Mouse (Mus musculus) MEL (cell line): ENCODE measurements around the gene Jag2. TPM values are rescaled to one million over a fixed set of nuclear protein-coding genes. Genes with fewer than 3 reads are reported as not detected.

Source experiments
- DNase-seq: peaks from one replicate; pipeline ENCODE4 v3.0.0; 2011; ENCODE audit warnings: low read depth, low spot score
- H3K27ac ChIP-seq: 2 replicates; pipeline ENCODE4 v1.5.1; 2012; ENCODE audit warnings: low read depth, mild to moderate bottlenecking, control low read depth, low read length, moderate library complexity; ENCODE audit not compliant: control insufficient read depth
- H3K27me3 ChIP-seq, 2 experiments: fragments of 150-350 bp in 1 of 2; sonication (generic) in 1 of 2; 2 replicates each; pipeline ENCODE4 v1.6.1; 2012; ENCODE audit warnings: low read length in 2 of 2, mild to moderate bottlenecking in 2 of 2, improper control_type of control experiment in 1 of 2, moderate library complexity in 1 of 2; ENCODE audit not compliant: insufficient read depth in 2 of 2, control insufficient read depth in 1 of 2
- H3K36me3 ChIP-seq, 2 experiments: 2 replicates each; pipeline ENCODE4 v1.6.1; 2012 to 2014; ENCODE audit warnings: low read length in 2 of 2, improper control_type of control experiment in 1 of 2, inconsistent platforms in 1 of 2, mild to moderate bottlenecking in 1 of 2; ENCODE audit not compliant: insufficient read depth in 2 of 2, control insufficient read depth in 1 of 2
- H3K4me1 ChIP-seq, 2 experiments: fragments of 150-350 bp in 1 of 2; sonication (generic) in 1 of 2; 2 replicates each; pipeline ENCODE4 v1.6.1; 2012; ENCODE audit warnings: low read length in 2 of 2, improper control_type of control experiment in 1 of 2, mild to moderate bottlenecking in 1 of 2; ENCODE audit not compliant: insufficient read depth in 2 of 2, control insufficient read depth in 1 of 2
- H3K4me3 ChIP-seq, 2 experiments: fragments of 150-350 bp in 1 of 2; sonication (generic) in 1 of 2; 2 replicates each; pipeline ENCODE4 v1.5.1; 2012; ENCODE audit warnings: low read depth in 2 of 2, low read length in 2 of 2, mild to moderate bottlenecking in 2 of 2, moderate library complexity in 2 of 2, control low read depth in 1 of 2, improper control_type of control experiment in 1 of 2; ENCODE audit not compliant: control insufficient read depth in 1 of 2, insufficient read depth in 1 of 2
- H3K79me2 ChIP-seq: 2 replicates; pipeline ENCODE4 v1.6.1; 2012; ENCODE audit warnings: mild to moderate bottlenecking, low read length, moderate library complexity; ENCODE audit not compliant: control insufficient read depth, poor library complexity, insufficient read depth
- H3K9ac ChIP-seq: 2 replicates; pipeline ENCODE4 v1.6.1; 2012; ENCODE audit warnings: low read depth, mild to moderate bottlenecking, control low read depth, low read length, moderate library complexity; ENCODE audit not compliant: control insufficient read depth, poor library complexity, severe bottlenecking
- H3K9me3 ChIP-seq: fragments of 150-350 bp; sonication (generic); replicated peaks from 2 replicates; pipeline ENCODE4 v1.6.1; 2012; ENCODE audit warnings: mild to moderate bottlenecking, low read length, improper control_type of control experiment, moderate library complexity; ENCODE audit not compliant: insufficient read depth
- BHLHE40 ChIP-seq: IDR thresholded peaks from 2 replicates; pipeline ENCODE4 v1.6.1; 2012; ENCODE audit warnings: low read depth, mild to moderate bottlenecking, inconsistent platforms, low read length, improper control_type of control experiment, borderline replicate concordance
- CHD1 ChIP-seq: IDR thresholded peaks from 2 replicates; pipeline ENCODE4 v1.6.1; 2012; ENCODE audit warnings: low read depth, mild to moderate bottlenecking, inconsistent platforms, low read length, improper control_type of control experiment
- CTCF ChIP-seq, 3 experiments: IDR thresholded peaks in 2 of 3; conservative IDR thresholded peaks in 1 of 3; 2 replicates each; pipeline ENCODE4 v1.5.1; 2011 to 2012; ENCODE audit warnings: low read length in 3 of 3, low read depth in 2 of 3, mild to moderate bottlenecking in 2 of 3, improper control_type of control experiment in 1 of 3, inconsistent platforms in 1 of 3, mixed read lengths in 1 of 3, moderate library complexity in 1 of 3; ENCODE audit not compliant: control insufficient read depth in 1 of 3, insufficient read depth in 1 of 3, poor library complexity in 1 of 3, severe bottlenecking in 1 of 3
- E2F4 ChIP-seq: IDR thresholded peaks from 2 replicates; pipeline ENCODE4 v1.6.1; 2011; ENCODE audit warnings: low read depth, low read length, improper control_type of control experiment, borderline replicate concordance
- ELF1 ChIP-seq: IDR thresholded peaks from 2 replicates; pipeline ENCODE4 v1.6.1; 2014; ENCODE audit warnings: low read depth, mild to moderate bottlenecking, inconsistent platforms, low read length, improper control_type of control experiment, moderate library complexity
- EP300 ChIP-seq, 2 experiments: IDR thresholded peaks; 2 replicates each; pipeline ENCODE4 v1.6.1; 2011; ENCODE audit warnings: improper control_type of control experiment in 2 of 2, low read length in 2 of 2, low read depth in 1 of 2, mild to moderate bottlenecking in 1 of 2
- ETS1 ChIP-seq: IDR thresholded peaks from 2 replicates; pipeline ENCODE4 v1.6.1; 2012; ENCODE audit warnings: low read depth, mild to moderate bottlenecking, inconsistent platforms, low read length, improper control_type of control experiment, moderate library complexity
- GABPA ChIP-seq: IDR thresholded peaks from 2 replicates; pipeline ENCODE4 v1.6.1; 2012; ENCODE audit warnings: low read depth, mild to moderate bottlenecking, inconsistent platforms, low read length, improper control_type of control experiment, moderate library complexity
- GATA1 ChIP-seq: IDR thresholded peaks from 2 replicates; pipeline ENCODE4 v1.6.1; 2011; ENCODE audit warnings: low read depth, low read length, improper control_type of control experiment
- HCFC1 ChIP-seq: IDR thresholded peaks from 2 replicates; pipeline ENCODE4 v1.6.1; 2012; ENCODE audit warnings: low read depth, mild to moderate bottlenecking, inconsistent platforms, low read length, improper control_type of control experiment, moderate library complexity
- JUND ChIP-seq: IDR thresholded peaks from 2 replicates; pipeline ENCODE4 v1.6.1; 2011; ENCODE audit warnings: low read depth, mild to moderate bottlenecking, improper control_type of control experiment, low read length
- KAT2A ChIP-seq: conservative IDR thresholded peaks from 2 replicates; pipeline ENCODE4 v1.6.1; 2012; ENCODE audit warnings: low read depth, low read length, improper control_type of control experiment, inconsistent platforms
- MAX ChIP-seq: IDR thresholded peaks from 2 replicates; pipeline ENCODE4 v1.6.1; 2011; ENCODE audit warnings: low read length, improper control_type of control experiment
- MAZ ChIP-seq: IDR thresholded peaks from 2 replicates; pipeline ENCODE4 v1.6.1; 2012; ENCODE audit warnings: low read depth, mild to moderate bottlenecking, inconsistent platforms, low read length, improper control_type of control experiment
- MXI1 ChIP-seq: IDR thresholded peaks from 2 replicates; pipeline ENCODE4 v1.6.1; 2011; ENCODE audit warnings: mild to moderate bottlenecking, low read depth, low read length, improper control_type of control experiment
- MYB ChIP-seq: IDR thresholded peaks from 2 replicates; pipeline ENCODE4 v1.6.1; 2011; ENCODE audit warnings: mild to moderate bottlenecking, low read depth, low read length, improper control_type of control experiment
- MYC ChIP-seq: IDR thresholded peaks from 2 replicates; pipeline ENCODE4 v1.6.1; 2011; ENCODE audit warnings: low read depth, mild to moderate bottlenecking, low read length, improper control_type of control experiment, moderate library complexity
- NELFE ChIP-seq: IDR thresholded peaks from 2 replicates; pipeline ENCODE4 v1.6.1; 2011; ENCODE audit warnings: low read depth, low read length, improper control_type of control experiment
- NRF1 ChIP-seq: IDR thresholded peaks from 2 replicates; pipeline ENCODE4 v1.6.1; 2014; ENCODE audit warnings: low read depth, mild to moderate bottlenecking, inconsistent platforms, low read length, improper control_type of control experiment, moderate library complexity; ENCODE audit not compliant: poor library complexity, insufficient read depth, severe bottlenecking
- POLR2A ChIP-seq, 2 experiments: IDR thresholded peaks; 2 replicates each; pipeline ENCODE4 v1.6.1; 2011 to 2012; ENCODE audit warnings: low read length in 2 of 2, mild to moderate bottlenecking in 2 of 2, control low read depth in 1 of 2, improper control_type of control experiment in 1 of 2, low read depth in 1 of 2, moderate library complexity in 1 of 2; ENCODE audit not compliant: control insufficient read depth in 1 of 2, insufficient read depth in 1 of 2, poor library complexity in 1 of 2
- POLR2AphosphoS2 ChIP-seq: IDR thresholded peaks from 2 replicates; pipeline ENCODE4 v1.6.1; 2011; ENCODE audit warnings: low read length, improper control_type of control experiment
- RAD21 ChIP-seq: IDR thresholded peaks from 2 replicates; pipeline ENCODE4 v1.6.1; 2011; ENCODE audit warnings: mild to moderate bottlenecking, low read depth, low read length, improper control_type of control experiment
- RCOR1 ChIP-seq: IDR thresholded peaks from 2 replicates; pipeline ENCODE4 v1.6.1; 2012; ENCODE audit warnings: low read depth, mild to moderate bottlenecking, inconsistent platforms, low read length, improper control_type of control experiment
- SIN3A ChIP-seq: IDR thresholded peaks from 2 replicates; pipeline ENCODE4 v1.6.1; 2012; ENCODE audit warnings: low read length, improper control_type of control experiment, inconsistent platforms
- SMC3 ChIP-seq: IDR thresholded peaks from 2 replicates; pipeline ENCODE4 v1.6.1; 2011; ENCODE audit warnings: low read depth, low read length, improper control_type of control experiment
- TAL1 ChIP-seq: IDR thresholded peaks from 2 replicates; pipeline ENCODE4 v1.6.1; 2012; ENCODE audit warnings: mild to moderate bottlenecking, inconsistent platforms, low read length, moderate library complexity, mixed read lengths
- TBP ChIP-seq: IDR thresholded peaks from 2 replicates; pipeline ENCODE4 v1.8.0; 2011; ENCODE audit warnings: low read depth, low read length, improper control_type of control experiment
- TCF12 ChIP-seq: IDR thresholded peaks from 2 replicates; pipeline ENCODE4 v1.6.1; 2014; ENCODE audit warnings: low read depth, mild to moderate bottlenecking, inconsistent platforms, low read length, improper control_type of control experiment, moderate library complexity
- UBTF ChIP-seq: IDR thresholded peaks from 2 replicates; pipeline ENCODE4 v1.6.1; 2012; ENCODE audit warnings: low read depth, mild to moderate bottlenecking, inconsistent platforms, low read length, improper control_type of control experiment, moderate library complexity, borderline replicate concordance; ENCODE audit not compliant: insufficient read depth
- USF2 ChIP-seq, 2 experiments: IDR thresholded peaks; 2 replicates each; pipeline ENCODE4 v1.6.1; 2011 to 2012; ENCODE audit warnings: improper control_type of control experiment in 2 of 2, low read length in 2 of 2, borderline replicate concordance in 1 of 2, inconsistent platforms in 1 of 2, low read depth in 1 of 2, mild to moderate bottlenecking in 1 of 2; ENCODE audit not compliant: insufficient read depth in 1 of 2
- ZKSCAN1 ChIP-seq: IDR thresholded peaks from 2 replicates; pipeline ENCODE4 v1.6.1; 2012; ENCODE audit warnings: low read depth, mild to moderate bottlenecking, inconsistent platforms, low read length, improper control_type of control experiment, moderate library complexity
- ZMIZ1 ChIP-seq: IDR thresholded peaks from 2 replicates; pipeline ENCODE4 v1.6.1; 2012; ENCODE audit warnings: low read depth, mild to moderate bottlenecking, inconsistent platforms, low read length, improper control_type of control experiment, moderate library complexity
- ZNF384 ChIP-seq: IDR thresholded peaks from 2 replicates; pipeline ENCODE4 v1.6.1; 2012; ENCODE audit warnings: low read depth, mild to moderate bottlenecking, inconsistent platforms, low read length, improper control_type of control experiment
- polyA plus RNA-seq, 2 experiments: library from polyadenylated mRNA; stranded (reverse) in 1 of 2; unstranded in 1 of 2; fragments of >175 nt in 1 of 2; fragments of >200 nt in 1 of 2; gene quantifications; 2 replicates each; pipeline versions ENCODE4 v1.2.1 to v1.2.4; 2012; ENCODE audit warnings: low replicate concordance in 2 of 2, low read depth in 1 of 2; ENCODE audit not compliant: insufficient read length in 2 of 2, insufficient read depth in 1 of 2, missing spikeins in 1 of 2
- total RNA-seq: library from RNA; depleted of rRNA; stranded (reverse); fragments of 300-350 nt; gene quantifications from 2 replicates; pipeline ENCODE4 v1.2.3, GENCODE M21; 2012

Gene Jag2
- total and polyA plus RNA-seq, 3 experiments: 1.0 to 3.9 TPM; not detected in 1

- TF ChIP-seq EP300 (IDR thresholded peaks at IDR 0.05; ENCODE audit: low read depth in 1 of 2, low read length in 2 of 2) (peak; percentile 38 to 39; a peak in 2 of 4 replicates), ETS1 (no peak), TCF12 (0 out of 2 replicates have a peak, but pooled peaks have one; percentile 16), UBTF (no peak), E2F4 (no peak; the same call in 1 of the 2 replicates), NELFE (0 out of 2 replicates have a peak, but pooled peaks have one; percentile 25)
These were observed 23.5 kb upstream of the Jag2 start (continued) for GRCm38 (mm10) chr12:112952926-112953565.

- H3K9me3 ChIP-seq: no peaks in the 10 kb centered on the region
- H3K36me3 ChIP-seq: peaks cover 0 to 18% of the 10 kb centered on the region in 2 experiments; a peak in 2 of 4 replicates
- H3K79me2 ChIP-seq: no peaks in the 10 kb centered on the region; the same call in 1 of the 2 replicates
- H3K4me1 ChIP-seq: peaks cover 14 to 30% of the 10 kb centered on the region in 2 experiments
- no peaks in the 10 kb centered on the region for H3K27me3 ChIP-seq
- DNase-seq: no peak
- H3K27ac ChIP-seq: no peak overlapping the region
- no peak overlapping the region for H3K4me3 ChIP-seq
- peak overlapping the region; percentile 2 for H3K9ac ChIP-seq
- TF ChIP-seq TCF12 (no peak), MXI1 (peak; percentile 47; the same call in 1 of the 2 replicates), GATA1 (no peak), MAZ (0 out of 2 replicates have a peak, but pooled peaks have one; percentile 10), RCOR1 (no peak; the same call in 1 of the 2 replicates), TBP (no peak), ETS1 (0 out of 2 replicates have a peak, but pooled peaks have one; percentile 48), TAL1 (peak; percentile 23; the same call in 1 of the 2 replicates), ZMIZ1 (peak; percentile 83; the same call in 1 of the 2 replicates), ZKSCAN1 (no peak), HCFC1 (no peak), BHLHE40 (peak; percentile 52), POLR2AphosphoS2 (no peak; the same call in 1 of the 2 replicates), SIN3A (peak; percentile 40; the same call in 1 of the 2 replicates), CTCF (IDR thresholded peaks at IDR 0.05 in 2 of 3, conservative IDR thresholded peaks at IDR 0.05 in 1 of 3; ENCODE audit: control insufficient read depth in 1 of 3, insufficient read depth in 1 of 3, low read depth in 2 of 3, low read length in 3 of 3, poor library complexity in 1 of 3, severe bottlenecking in 1 of 3) (no peak), MAX (peak; percentile 34; the same call in 1 of the 2 replicates), NRF1 (no peak), POLR2A (IDR thresholded peaks at IDR 0.05; ENCODE audit: control insufficient read depth in 1 of 2, insufficient read depth in 1 of 2, low read depth in 1 of 2, low read length in 2 of 2, poor library complexity in 1 of 2) (peak in 1 of 2 experiments; percentile 34; a peak in 1 of 4 replicates), KAT2A (no peak), ZNF384 (no peak), JUND (0 out of 2 replicates have a peak, but pooled peaks have one; percentile 66), USF2 (IDR thresholded peaks at IDR 0.05; ENCODE audit: borderline replicate concordance in 1 of 2, insufficient read depth in 1 of 2, low read depth in 1 of 2, low read length in 2 of 2) (no peak), RAD21 (no peak), NELFE (peak; percentile 24; the same call in 1 of the 2 replicates), MYB (no peak), ELF1 (no peak), CHD1 (no peak), MYC (peak; percentile 57; the same call in 1 of the 2 replicates), GABPA (no peak), SMC3 (no peak), UBTF (no peak)
These were observed 22.9 kb upstream of the Jag2 start for GRCm38 (mm10) chr12:112952433-112952832.
